Comparison of ENCODE assay signal across 10 mouse cellular contexts in genomic region chr15:97374085-97374844, GRCm38 (mm10).
A peak's percentile ranks its signal among the peaks of the same experiment; 100 is the strongest.
DNase-seq lines count a peak whose midpoint lies in the region; ATAC-seq and TF ChIP-seq lines count a peak whose summit lies in the region.
"Had no signal": no experiment of that assay in that cellular context is flagged by ENCODE, and none has a peak within 500 bp of the region (broad histone marks: within the 10 kb centered on the region; RNA-seq: fewer than 3 reads in every experiment).

No protein-coding gene starts in this region.

- no peak overlapping the region; the same call in 1 of the 2 replicates for H3K4me3 ChIP-seq in heart, embryonic 11.5 days (ENCODE audit: low read depth, low read length)
- H3K4me3 ChIP-seq in megakaryocyte, embryonic 14.5 days (replicated peaks): peak overlapping the region; percentile 83
- H3K4me3 ChIP-seq in brown adipose tissue, adult 24 weeks (ENCODE audit: insufficient read depth, low read depth, low read length): peak overlapping the region; percentile 36; the same call in 1 of the 2 replicates
- peak overlapping the region; percentile 25 for H3K4me3 ChIP-seq in liver, embryonic 15.5 days (replicated peaks)
- no peak overlapping the region for H3K4me3 ChIP-seq in left cerebral cortex, adult 2 months
- H3K4me3 ChIP-seq: myocyte had no signal

- 52% methylated on average over 8 of the region's 8 CpGs for WGBS in heart, embryonic 11.5 days (ENCODE audit: insufficient replicate concordance)
- 52% methylated on average over 8 of the region's 8 CpGs for WGBS in liver, embryonic 15.5 days (ENCODE audit: insufficient replicate concordance)

- no peak overlapping the region for H3K9ac ChIP-seq in heart, embryonic 11.5 days (ENCODE audit: low read depth, low read length)
- no peak overlapping the region for H3K9ac ChIP-seq in liver, embryonic 15.5 days

- no peak overlapping the region for H3K27ac ChIP-seq in heart, embryonic 11.5 days (ENCODE audit: low read depth, low read length)
- H3K27ac ChIP-seq in brown adipose tissue, adult 24 weeks (replicated peaks; ENCODE audit: low read depth, low read length): peak overlapping the region; percentile 44; the same call in 1 of the 2 replicates
- H3K27ac ChIP-seq in liver, embryonic 15.5 days (replicated peaks): no peak overlapping the region
- no peak overlapping the region for H3K27ac ChIP-seq in left cerebral cortex, adult 2 months

- TF ChIP-seq CTCF in left cerebral cortex, adult 2 months (IDR thresholded peaks at IDR 0.05): no peak

- no peaks in the 10 kb centered on the region for H3K9me3 ChIP-seq in heart, embryonic 11.5 days (replicated peaks; ENCODE audit: control insufficient read depth, low read length)
- no peaks in the 10 kb centered on the region for H3K9me3 ChIP-seq in megakaryocyte, embryonic 14.5 days
- no peaks in the 10 kb centered on the region for H3K9me3 ChIP-seq in liver, embryonic 15.5 days (replicated peaks)

- no peak for ATAC-seq in heart, embryonic 11.5 days (replicated peaks; ENCODE audit: insufficient number of reproducible peaks, low FRiP score, low TSS enrichment)
- no peak; the same call in 1 of the 2 replicates for ATAC-seq in megakaryocyte, adult 5-6 weeks (ENCODE audit: poor library complexity, severe bottlenecking)
- no peak for ATAC-seq in liver, embryonic 15.5 days (ENCODE audit: insufficient read depth)
- ATAC-seq: forebrain, embryonic 16.5 days had no signal

- DNase-seq in heart, adult 18-20 months: no peak
- DNase-seq in left cerebral cortex, adult 2 months (ENCODE audit: extremely low spot score in 1 of 2, low spot score in 2 of 2): no peak
- DNase-seq in natural killer cell, adult 2 months (ENCODE audit: low spot score in 2 of 2): no peak

- no peaks in the 10 kb centered on the region for H3K27me3 ChIP-seq in heart, embryonic 11.5 days (ENCODE audit: control insufficient read depth, insufficient read depth, low read length)
- no peaks in the 10 kb centered on the region for H3K27me3 ChIP-seq in megakaryocyte, embryonic 14.5 days (replicated peaks)
- no peaks in the 10 kb centered on the region for H3K27me3 ChIP-seq in liver, embryonic 15.5 days

- no peaks in the 10 kb centered on the region for H3K36me3 ChIP-seq in heart, embryonic 11.5 days (ENCODE audit: control insufficient read depth, insufficient read depth, low read length)
- H3K36me3 ChIP-seq in megakaryocyte, embryonic 14.5 days (replicated peaks; ENCODE audit: low read length): no peaks in the 10 kb centered on the region
- H3K36me3 ChIP-seq in liver, embryonic 15.5 days (replicated peaks): no peaks in the 10 kb centered on the region

- intact Hi-C loops in left cerebral cortex, adult 2 months (cut with DNase I): no loop called here

- H3K4me1 ChIP-seq in heart, embryonic 11.5 days (ENCODE audit: control insufficient read depth, insufficient read depth, low read length): peaks cover 19% of the 10 kb centered on the region
- H3K4me1 ChIP-seq in megakaryocyte, embryonic 14.5 days: peaks cover 19% of the 10 kb centered on the region
- H3K4me1 ChIP-seq in brown adipose tissue, adult 24 weeks (ENCODE audit: control insufficient read depth, insufficient read depth, insufficient read length, low read length): peaks cover 10% of the 10 kb centered on the region
- H3K4me1 ChIP-seq in liver, embryonic 15.5 days (replicated peaks): peaks cover 67% of the 10 kb centered on the region

- peak overlapping the region; percentile 75 for H3K4me2 ChIP-seq in heart, embryonic 11.5 days
- H3K4me2 ChIP-seq in liver, embryonic 15.5 days: peak overlapping the region; percentile 63

Comparison
In these comparisons a context has a peak if more than half of its experiments do, and no peak if none do; other contexts are left out.
1. H3K4me3 ChIP-seq: peak in megakaryocyte, embryonic 14.5 days (single experiment), brown adipose tissue, adult 24 weeks (single experiment) and liver, embryonic 15.5 days (single experiment); none in heart, embryonic 11.5 days (single experiment) and left cerebral cortex, adult 2 months (single experiment).